Mouse (Mus musculus): ENCODE measurements at regions not wholly inside any gene's neighbourhood (a gene's known extent, or its start where the extent isn't known, plus 50 kb on each side); places are given as distances from the start of the nearest gene placed in this dataset.
A peak's percentile ranks its signal among the peaks of the same experiment; 100 is the strongest.

- WGBS, result 65% methylated on average over 6 of the region's 6 CpGs
- H3K9ac ChIP-seq (ENCODE audit: low read depth, low read length), result no peak overlapping the region
- no peaks in the 10 kb centered on the region for H3K9me3 ChIP-seq (ENCODE audit: control insufficient read depth, low read length)
- no peaks in the 10 kb centered on the region for H3K4me1 ChIP-seq (ENCODE audit: control insufficient read depth, insufficient read depth, low read length)
- DNase-seq (ENCODE audit: low spot score) (no peak), ATAC-seq (ENCODE audit: low read depth) (no peak)
- H3K27ac ChIP-seq (replicated peaks; ENCODE audit: low read depth, low read length), result no peak overlapping the region
- no peaks in the 10 kb centered on the region for H3K36me3 ChIP-seq (ENCODE audit: control insufficient read depth, insufficient read depth, low read length)
- H3K27me3 ChIP-seq (replicated peaks; ENCODE audit: control insufficient read depth, insufficient read depth, low read length), result no peaks in the 10 kb centered on the region
- H3K4me3 ChIP-seq (ENCODE audit: low read depth, low read length), result no peak overlapping the region
- no peak overlapping the region for H3K4me2 ChIP-seq (ENCODE audit: low read depth, low read length)
Observed at GRCm38 (mm10) chr3:100773237-100773636, 52.0 kb upstream of the Vtcn1 start.

DNA sequence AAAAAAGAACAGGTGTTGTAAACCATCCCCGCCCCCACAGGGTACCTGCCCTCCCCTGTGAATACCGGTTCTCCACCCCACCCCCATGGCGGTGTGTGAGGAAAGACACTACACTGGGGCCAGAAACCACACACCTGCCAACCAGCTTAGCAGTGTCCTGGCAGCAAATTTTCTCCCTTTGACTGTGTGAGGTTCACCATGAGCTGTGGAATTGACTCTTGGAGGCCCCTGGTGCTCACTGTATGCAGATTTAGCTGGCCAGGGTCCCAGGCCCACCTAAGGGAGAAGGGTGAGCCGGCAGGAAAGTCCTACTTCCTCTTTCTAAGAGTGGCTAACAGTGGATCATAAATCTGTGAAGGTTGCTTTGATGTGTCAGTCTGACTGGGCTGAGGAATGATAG lies 53.9 kb upstream of the Vtcn1 start:
- no peaks in the 10 kb centered on the region for H3K27me3 ChIP-seq (replicated peaks; ENCODE audit: control insufficient read depth, insufficient read depth, low read length)
- no peak overlapping the region for H3K4me3 ChIP-seq (ENCODE audit: low read depth, low read length)
- H3K9ac ChIP-seq (ENCODE audit: low read depth, low read length), result no peak overlapping the region
- DNase-seq (ENCODE audit: low spot score), result no peak
- H3K4me1 ChIP-seq (ENCODE audit: control insufficient read depth, insufficient read depth, low read length), result no peaks in the 10 kb centered on the region
- ATAC-seq (ENCODE audit: low read depth), result no peak
- H3K27ac ChIP-seq (replicated peaks; ENCODE audit: low read depth, low read length), result no peak overlapping the region
- H3K9me3 ChIP-seq (ENCODE audit: control insufficient read depth, low read length), result no peaks in the 10 kb centered on the region
- no peak overlapping the region for H3K4me2 ChIP-seq (ENCODE audit: low read depth, low read length)
- H3K36me3 ChIP-seq (ENCODE audit: control insufficient read depth, insufficient read depth, low read length), result no peaks in the 10 kb centered on the region
- WGBS, result 73% methylated on average over 4 of the region's 4 CpGs

- 70% methylated on average over 3 of the region's 3 CpGs for WGBS
- no peak overlapping the region for H3K9ac ChIP-seq (ENCODE audit: low read depth, low read length)
Observed at GRCm38 (mm10) chr3:100770841-100771240, 54.4 kb upstream of the Vtcn1 start.

DNA sequence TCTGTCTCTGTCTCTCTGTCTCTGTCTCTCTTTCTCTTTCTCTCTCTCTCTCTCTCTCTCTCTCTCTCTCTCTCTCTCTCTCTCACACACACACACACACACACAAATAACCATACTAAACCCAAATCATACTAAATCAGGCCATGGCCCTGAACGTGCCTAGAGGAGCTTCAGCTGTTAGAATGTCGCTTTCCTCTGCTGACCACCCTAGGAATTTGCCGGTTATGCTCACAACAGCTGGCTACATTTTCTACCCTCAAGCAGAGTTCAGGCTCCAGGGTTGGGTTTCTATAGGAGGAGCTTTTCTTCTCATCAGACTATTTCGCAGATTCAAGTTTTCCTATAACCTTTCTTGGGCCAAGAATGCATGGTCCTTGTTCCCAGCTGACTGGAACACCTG lies 56.1 kb upstream of the Vtcn1 start:
- Histone ChIP-seq H3K4me3 (ENCODE audit: low read depth, low read length) (no peak overlapping the region), H3K4me2 (ENCODE audit: low read depth, low read length) (no peak overlapping the region), H3K9me3 (ENCODE audit: control insufficient read depth, low read length) (no peaks in the 10 kb centered on the region), H3K9ac (ENCODE audit: low read depth, low read length) (no peak overlapping the region), H3K27ac (replicated peaks; ENCODE audit: low read depth, low read length) (no peak overlapping the region), H3K27me3 (replicated peaks; ENCODE audit: control insufficient read depth, insufficient read depth, low read length) (no peaks in the 10 kb centered on the region), H3K36me3 (ENCODE audit: control insufficient read depth, insufficient read depth, low read length) (no peaks in the 10 kb centered on the region), H3K4me1 (ENCODE audit: control insufficient read depth, insufficient read depth, low read length) (no peaks in the 10 kb centered on the region)
- WGBS, result 58% methylated on average over 4 of the region's 4 CpGs
- ATAC-seq (ENCODE audit: low read depth) (no peak; the same call in 1 of the 2 replicates), DNase-seq (ENCODE audit: low spot score) (peak; percentile 57)

More at GRCm38 (mm10) chr3:100770841-100771240, 54.4 kb upstream of the Vtcn1 start:
- Histone ChIP-seq H3K4me3 (ENCODE audit: low read depth, low read length) (no peak overlapping the region), H3K36me3 (ENCODE audit: control insufficient read depth, insufficient read depth, low read length) (no peaks in the 10 kb centered on the region), H3K27me3 (replicated peaks; ENCODE audit: control insufficient read depth, insufficient read depth, low read length) (no peaks in the 10 kb centered on the region), H3K9me3 (ENCODE audit: control insufficient read depth, low read length) (no peaks in the 10 kb centered on the region), H3K4me2 (ENCODE audit: low read depth, low read length) (no peak overlapping the region), H3K4me1 (ENCODE audit: control insufficient read depth, insufficient read depth, low read length) (no peaks in the 10 kb centered on the region), H3K27ac (replicated peaks; ENCODE audit: low read depth, low read length) (no peak overlapping the region)
- no peak for ATAC-seq (ENCODE audit: low read depth)
- DNase-seq (ENCODE audit: low spot score), result no peak

- H3K36me3 ChIP-seq (ENCODE audit: control insufficient read depth, insufficient read depth, low read length), result no peaks in the 10 kb centered on the region
- DNase-seq (ENCODE audit: low spot score), result peak; percentile 82
- 27% methylated on average over 11 of the region's 15 CpGs for WGBS
- peak overlapping the region; percentile 38; the same call in 1 of the 2 replicates for H3K9ac ChIP-seq (ENCODE audit: low read depth, low read length)
- H3K4me2 ChIP-seq (ENCODE audit: low read depth, low read length), result peak overlapping the region; percentile 13
- ATAC-seq (ENCODE audit: low read depth), result peak; percentile 68
- no peak overlapping the region; the same call in 1 of the 2 replicates for H3K4me3 ChIP-seq (ENCODE audit: low read depth, low read length)
- no peaks in the 10 kb centered on the region for H3K27me3 ChIP-seq (replicated peaks; ENCODE audit: control insufficient read depth, insufficient read depth, low read length)
- no peaks in the 10 kb centered on the region for H3K4me1 ChIP-seq (ENCODE audit: control insufficient read depth, insufficient read depth, low read length)
- no peaks in the 10 kb centered on the region for H3K9me3 ChIP-seq (ENCODE audit: control insufficient read depth, low read length)
- H3K27ac ChIP-seq (replicated peaks; ENCODE audit: low read depth, low read length), result peak overlapping the region; percentile 11
Observed at GRCm38 (mm10) chr3:100768170-100768624, 57.1 kb upstream of the Vtcn1 start.

- Histone ChIP-seq H3K36me3 (ENCODE audit: control insufficient read depth, insufficient read depth, low read length) (no peaks in the 10 kb centered on the region), H3K4me1 (ENCODE audit: control insufficient read depth, insufficient read depth, low read length) (no peaks in the 10 kb centered on the region), H3K4me2 (ENCODE audit: low read depth, low read length) (no peak overlapping the region), H3K27ac (replicated peaks; ENCODE audit: low read depth, low read length) (no peak overlapping the region), H3K9me3 (ENCODE audit: control insufficient read depth, low read length) (no peaks in the 10 kb centered on the region), H3K9ac (ENCODE audit: low read depth, low read length) (no peak overlapping the region), H3K4me3 (ENCODE audit: low read depth, low read length) (no peak overlapping the region), H3K27me3 (replicated peaks; ENCODE audit: control insufficient read depth, insufficient read depth, low read length) (no peaks in the 10 kb centered on the region)
- 49% methylated on average over 7 of the region's 7 CpGs for WGBS
- ATAC-seq (ENCODE audit: low read depth) (no peak), DNase-seq (ENCODE audit: low spot score) (peak; percentile 63)
Observed at GRCm38 (mm10) chr3:100765323-100765722, 59.9 kb upstream of the Vtcn1 start.

DNA sequence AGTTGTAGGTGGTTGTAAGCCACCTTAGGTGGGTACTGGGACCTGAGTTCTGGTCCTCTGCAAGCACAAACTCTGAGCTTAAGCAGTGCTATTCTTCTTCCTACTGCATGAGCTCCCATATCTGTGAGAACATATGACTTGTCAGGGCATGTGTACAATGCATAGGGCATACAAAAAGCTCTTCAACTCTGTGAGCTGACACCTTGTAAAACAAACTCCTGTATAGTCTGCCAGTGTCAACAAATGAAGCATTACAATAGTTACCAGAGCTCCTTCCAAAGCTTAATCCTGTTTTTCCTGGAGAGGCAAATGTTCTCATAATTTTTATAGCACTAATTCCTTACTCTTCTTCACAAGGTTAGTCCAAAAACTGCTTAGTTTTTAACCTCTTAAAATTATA lies 62.4 kb upstream of the Vtcn1 start:
- H3K4me1 ChIP-seq (ENCODE audit: control insufficient read depth, insufficient read depth, low read length), result no peaks in the 10 kb centered on the region
- ATAC-seq (ENCODE audit: low read depth), result no peak
- H3K4me3 ChIP-seq (ENCODE audit: low read depth, low read length), result no peak overlapping the region
- H3K4me2 ChIP-seq (ENCODE audit: low read depth, low read length), result no peak overlapping the region
- no peak overlapping the region for H3K9ac ChIP-seq (ENCODE audit: low read depth, low read length)
- H3K36me3 ChIP-seq (ENCODE audit: control insufficient read depth, insufficient read depth, low read length), result no peaks in the 10 kb centered on the region
- peak; percentile 57 for DNase-seq (ENCODE audit: low spot score)
- H3K27me3 ChIP-seq (replicated peaks; ENCODE audit: control insufficient read depth, insufficient read depth, low read length), result no peaks in the 10 kb centered on the region
- H3K27ac ChIP-seq (replicated peaks; ENCODE audit: low read depth, low read length), result no peak overlapping the region
- H3K9me3 ChIP-seq (ENCODE audit: control insufficient read depth, low read length), result no peaks in the 10 kb centered on the region

- 79% methylated on average over 3 of the region's 3 CpGs for WGBS
- Histone ChIP-seq H3K27me3 (replicated peaks; ENCODE audit: control insufficient read depth, insufficient read depth, low read length) (no peaks in the 10 kb centered on the region), H3K9me3 (ENCODE audit: control insufficient read depth, low read length) (no peaks in the 10 kb centered on the region), H3K27ac (replicated peaks; ENCODE audit: low read depth, low read length) (no peak overlapping the region), H3K4me3 (ENCODE audit: low read depth, low read length) (no peak overlapping the region), H3K9ac (ENCODE audit: low read depth, low read length) (no peak overlapping the region), H3K4me1 (ENCODE audit: control insufficient read depth, insufficient read depth, low read length) (no peaks in the 10 kb centered on the region), H3K36me3 (ENCODE audit: control insufficient read depth, insufficient read depth, low read length) (no peaks in the 10 kb centered on the region), H3K4me2 (ENCODE audit: low read depth, low read length) (no peak overlapping the region)
- no peak for DNase-seq (ENCODE audit: low spot score)
- no peak for ATAC-seq (ENCODE audit: low read depth)
Observed at GRCm38 (mm10) chr3:100759091-100759941, 65.9 kb upstream of the Vtcn1 start.

- Histone ChIP-seq H3K36me3 (ENCODE audit: control insufficient read depth, insufficient read depth, low read length) (no peaks in the 10 kb centered on the region), H3K27me3 (replicated peaks; ENCODE audit: control insufficient read depth, insufficient read depth, low read length) (no peaks in the 10 kb centered on the region), H3K9ac (ENCODE audit: low read depth, low read length) (no peak overlapping the region), H3K4me2 (ENCODE audit: low read depth, low read length) (no peak overlapping the region), H3K27ac (replicated peaks; ENCODE audit: low read depth, low read length) (no peak overlapping the region), H3K4me1 (ENCODE audit: control insufficient read depth, insufficient read depth, low read length) (no peaks in the 10 kb centered on the region), H3K4me3 (ENCODE audit: low read depth, low read length) (no peak overlapping the region), H3K9me3 (ENCODE audit: control insufficient read depth, low read length) (no peaks in the 10 kb centered on the region)
- no peak for DNase-seq (ENCODE audit: low spot score)
- ATAC-seq (ENCODE audit: low read depth), result no peak
- WGBS, result 86% methylated on average over 1 of the region's 1 CpGs
Observed at GRCm38 (mm10) chr3:100754677-100755076, 69.4 kb upstream of the Man1a2 start.
